ENCODE assay signal across 15 mouse cellular contexts in the genomic region with DNA sequence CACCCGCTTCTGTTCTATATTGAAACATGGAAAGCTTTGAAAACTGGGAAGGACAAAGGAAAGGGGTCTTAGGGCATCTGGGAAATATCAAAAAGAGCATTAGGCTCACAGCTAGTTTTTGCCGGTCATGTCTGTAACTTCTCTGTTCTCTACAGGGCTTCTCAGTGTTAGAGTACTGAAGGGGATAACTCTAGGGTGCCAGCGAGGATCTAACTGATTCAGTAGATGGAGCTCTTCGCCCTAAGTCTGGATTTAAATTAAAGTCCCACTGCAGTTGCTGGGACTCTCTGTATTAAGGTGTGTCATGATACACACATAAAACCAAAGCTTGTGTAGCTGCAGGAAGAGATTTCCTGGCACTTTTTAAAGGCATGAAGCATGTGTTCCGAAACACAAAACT.
A peak's percentile ranks its signal among the peaks of the same experiment; 100 is the strongest.
DNase-seq lines count a peak whose midpoint lies in the region; ATAC-seq and TF ChIP-seq lines count a peak whose summit lies in the region.
"Had no signal": no experiment of that assay in that cellular context is flagged by ENCODE, and none has a peak within 500 bp of the region (broad histone marks: within the 10 kb centered on the region; RNA-seq: fewer than 3 reads in every experiment).

No protein-coding gene starts in this region.

- no peak for TF ChIP-seq POLR2A in olfactory bulb, adult 2 months (IDR thresholded peaks at IDR 0.05; ENCODE audit: insufficient read depth, low read depth, low read length)

- no peak overlapping the region for H3K4me3 ChIP-seq in kidney, postnatal 0 days (replicated peaks; ENCODE audit: low read depth, low read length)
- peak overlapping the region; percentile 33 for H3K4me3 ChIP-seq in forebrain, postnatal 0 days (ENCODE audit: low read depth, low read length)
- no peak overlapping the region for H3K4me3 ChIP-seq in olfactory bulb, adult 2 months (ENCODE audit: insufficient read depth, low read depth, low read length)

- 73% methylated on average over 5 of the region's 5 CpGs for WGBS in kidney, postnatal 0 days
- 21% methylated on average over 5 of the region's 5 CpGs for WGBS in forebrain, postnatal 0 days
- 41% methylated on average over 5 of the region's 5 CpGs for WGBS in olfactory bulb, adult 2 months

- no peak overlapping the region for H3K9ac ChIP-seq in kidney, postnatal 0 days (ENCODE audit: low read depth, low read length)
- peak overlapping the region; percentile 62 for H3K9ac ChIP-seq in forebrain, postnatal 0 days
- H3K9ac ChIP-seq: liver, embryonic 14.5 days had no signal

- no peak overlapping the region for H3K4me2 ChIP-seq in kidney, postnatal 0 days (ENCODE audit: low read length)
- H3K4me2 ChIP-seq in forebrain, postnatal 0 days (ENCODE audit: low read depth) = peak overlapping the region; percentile 52

- peak; percentile 65 for DNase-seq in cerebellum, adult 9-10 months
- no peak for DNase-seq in cerebellum, adult 11-12 months
- DNase-seq in kidney, postnatal 0 days (ENCODE audit: low spot score) = peak; percentile 50
- no peak for DNase-seq in kidney, postnatal 25 days
- DNase-seq in forebrain, postnatal 0 days = peak; percentile 81
- DNase-seq in urinary bladder, postnatal 4 days (ENCODE audit: low spot score in 2 of 2) = no peak
- DNase-seq in layer of hippocampus, postnatal 25 days (ENCODE audit: extremely low spot score in 1 of 2, low spot score in 1 of 2) = no peak
- DNase-seq: adrenal gland, postnatal 36 days; heart, postnatal 36 days; kidney, adult 18-20 months; lung, postnatal 36 days; spleen, adult 18-20 months had no signal

- H3K9me3 ChIP-seq in kidney, postnatal 0 days (replicated peaks; ENCODE audit: low read length) = no peaks in the 10 kb centered on the region
- H3K9me3 ChIP-seq in forebrain, postnatal 0 days (ENCODE audit: low read length) = no peaks in the 10 kb centered on the region
- H3K9me3 ChIP-seq: G1E had no signal

- no peak for ATAC-seq in kidney, postnatal 0 days (replicated peaks; ENCODE audit: low FRiP score, low read depth)
- ATAC-seq in forebrain, postnatal 0 days = peak; percentile 65

- no peak overlapping the region for H3K27ac ChIP-seq in kidney, postnatal 0 days
- peak overlapping the region; percentile 80 for H3K27ac ChIP-seq in forebrain, postnatal 0 days (ENCODE audit: low read depth, low read length)
- peak overlapping the region; percentile 67 for H3K27ac ChIP-seq in olfactory bulb, adult 2 months (ENCODE audit: insufficient read depth, low read depth, low read length)
- H3K27ac ChIP-seq: liver, embryonic 14.5 days had no signal

- no peaks in the 10 kb centered on the region for H3K27me3 ChIP-seq in kidney, postnatal 0 days (ENCODE audit: insufficient read depth, low read length)
- no peaks in the 10 kb centered on the region for H3K27me3 ChIP-seq in forebrain, postnatal 0 days (ENCODE audit: insufficient read depth, low read length)

- peaks cover 5% of the 10 kb centered on the region; the same call in 1 of the 2 replicates for H3K4me1 ChIP-seq in kidney, postnatal 0 days (replicated peaks; ENCODE audit: insufficient read depth, low read length)
- 0 out of 2 replicates have a peak, but pooled peaks cover 2% of the 10 kb centered on the region for H3K4me1 ChIP-seq in forebrain, postnatal 0 days (ENCODE audit: insufficient read depth)
- H3K4me1 ChIP-seq in olfactory bulb, adult 2 months (ENCODE audit: control insufficient read depth, insufficient read depth, low read length) = peaks cover 2% of the 10 kb centered on the region; the same call in 1 of the 2 replicates

- H3K36me3 ChIP-seq in kidney, postnatal 0 days (ENCODE audit: insufficient read depth, low read length) = no peaks in the 10 kb centered on the region
- no peaks in the 10 kb centered on the region for H3K36me3 ChIP-seq in forebrain, postnatal 0 days (ENCODE audit: insufficient read depth)
- H3K36me3 ChIP-seq: G1E had no signal

- peak; percentile 33; the same call in 1 of the 2 replicates for TF ChIP-seq CTCF in kidney, postnatal 0 days (IDR thresholded peaks at IDR 0.05; ENCODE audit: low read depth)
- TF ChIP-seq CTCF in forebrain, postnatal 0 days (IDR thresholded peaks at IDR 0.05; ENCODE audit: low read depth) = peak; percentile 54
- no peak for TF ChIP-seq CTCF in olfactory bulb, adult 2 months (IDR thresholded peaks at IDR 0.05; ENCODE audit: insufficient read depth, low read depth, low read length)

Comparison
In these comparisons a context has a peak if more than half of its experiments do, and no peak if none do; other contexts are left out.
1. DNase-seq: peak in cerebellum, adult 9-10 months (single experiment), kidney, postnatal 0 days (single experiment) and forebrain, postnatal 0 days (single experiment); none in cerebellum, adult 11-12 months (single experiment), kidney, postnatal 25 days (0 of 2), urinary bladder, postnatal 4 days (0 of 2) and layer of hippocampus, postnatal 25 days (0 of 2).